In genomic region chr1:171777026-171777425, GRCm38 (mm10) we compare ENCODE assay signal across 19 mouse cellular contexts. TPM values are rescaled to one million over a fixed set of nuclear protein-coding genes. Genes with fewer than 3 reads are reported as not detected.
DNase-seq lines count a peak whose midpoint lies in the region; ATAC-seq lines count a peak whose summit lies in the region.
"Had no signal": no experiment of that assay in that cellular context is flagged by ENCODE, and none has a peak within 500 bp of the region (broad histone marks: within the 10 kb centered on the region; RNA-seq: fewer than 3 reads in every experiment).

No protein-coding gene starts in this region.

- H3K36me3 ChIP-seq in heart, embryonic 16.5 days (ENCODE audit: control insufficient read depth, insufficient read depth) = no peaks in the 10 kb centered on the region
- H3K36me3 ChIP-seq: embryonic facial prominence, embryonic 12.5 days; forebrain, embryonic 12.5 days; hindbrain, embryonic 10.5 days had no signal

- intact Hi-C loops in heart, postnatal 14 days (cut with DNase I) = no loop called here

- H3K9ac ChIP-seq in heart, embryonic 16.5 days (ENCODE audit: low read length) = no peak overlapping the region
- H3K9ac ChIP-seq: embryonic facial prominence, embryonic 12.5 days; forebrain, embryonic 12.5 days; hindbrain, embryonic 14.5 days had no signal

- no peaks in the 10 kb centered on the region for H3K27me3 ChIP-seq in heart, embryonic 16.5 days (ENCODE audit: control insufficient read depth, insufficient read depth, low read length)
- H3K27me3 ChIP-seq: embryonic facial prominence, embryonic 12.5 days; forebrain, embryonic 12.5 days had no signal

- no peak overlapping the region for H3K27ac ChIP-seq in heart, embryonic 16.5 days (ENCODE audit: low read length)
- H3K27ac ChIP-seq: embryonic facial prominence, embryonic 12.5 days; forebrain, embryonic 12.5 days; hindbrain, embryonic 10.5 days; hindbrain, embryonic 14.5 days had no signal

- no peak overlapping the region for H3K4me3 ChIP-seq in heart, embryonic 16.5 days (ENCODE audit: low read length)
- H3K4me3 ChIP-seq: embryonic facial prominence, embryonic 12.5 days; forebrain, embryonic 12.5 days; hindbrain, embryonic 10.5 days had no signal

- no peaks in the 10 kb centered on the region for H3K9me3 ChIP-seq in heart, embryonic 16.5 days (replicated peaks; ENCODE audit: control insufficient read depth, low read length)
- H3K9me3 ChIP-seq: embryonic facial prominence, embryonic 12.5 days; forebrain, embryonic 12.5 days; hindbrain, embryonic 10.5 days had no signal

- DNase-seq in heart, postnatal 14 days = no peak
- peak; percentile 26 for DNase-seq in T-cell, adult 2 months (ENCODE audit: low spot score)
- DNase-seq in thymus, postnatal 0 days (ENCODE audit: low spot score) = peak; percentile 82
- peak; percentile 59 to 81 for DNase-seq in thymus, postnatal 36 days
- no peak for DNase-seq in right cerebral cortex, adult 18-20 months
- DNase-seq: adrenal gland, postnatal 14 days; cerebellum, adult 11-12 months; cerebellum, adult 9-10 months; cerebellum, postnatal 25 days; gastrocnemius, postnatal 14 days had no signal

- no peak overlapping the region for H3K4me2 ChIP-seq in heart, embryonic 16.5 days (ENCODE audit: low read depth, low read length)
- H3K4me2 ChIP-seq: embryonic facial prominence, embryonic 12.5 days; forebrain, embryonic 12.5 days; hindbrain, embryonic 14.5 days had no signal

- ATAC-seq in heart, embryonic 16.5 days (replicated peaks; ENCODE audit: extremely low read depth, insufficient read depth, low FRiP score) = peak; percentile 60; the same call in 1 of the 2 replicates
- ATAC-seq in erythroblast, adult 5-6 weeks (replicated peaks; ENCODE audit: low FRiP score, poor library complexity, severe bottlenecking) = no peak
- ATAC-seq: activated CD4-positive, CD25-positive, alpha-beta regulatory T cell, adult 4 months; forebrain, embryonic 16.5 days had no signal

- no peaks in the 10 kb centered on the region for H3K4me1 ChIP-seq in heart, embryonic 16.5 days (ENCODE audit: control insufficient read depth, insufficient read depth, low read length)
- H3K4me1 ChIP-seq: embryonic facial prominence, embryonic 12.5 days; forebrain, embryonic 12.5 days; hindbrain, embryonic 10.5 days had no signal

- 71% methylated on average over 7 of the region's 7 CpGs for WGBS in heart, embryonic 16.5 days

RNA-seq across cellular contexts. Expression of gene Slamf1, which starts 10.1 kb away (rescaled TPM):
- 0.46 and 0.79 TPM in 2 replicates for polyA plus RNA-seq in heart, embryonic 16.5 days (2015; fragmentation: Nextera tagmentation; extraction: Ambion mirVana)
- 1 to 10 TPM in 1 of 2 experiments, under 1 TPM in 1; 0.38 to 1.3 TPM for total RNA-seq in heart, postnatal 14 days (2021)
- 26.0 and 28.0 TPM in 2 replicates for polyA plus RNA-seq in thymus, postnatal 0 days (2015; fragmentation: Nextera tagmentation; extraction: Ambion mirVana)
- 2.3 TPM in 1 of 2 replicates, not detected in the other for total RNA-seq in erythroblast, adult 5-6 weeks (2015; ENCODE audit: low replicate concordance)
- 0.26 and 0.56 TPM in 2 replicates for total RNA-seq in erythroblast, adult 5-6 weeks (2017; ENCODE audit: low replicate concordance)
- total RNA-seq: gastrocnemius, postnatal 14 days; granulocyte monocyte progenitor cell, adult 5-6 weeks had no signal

Comparison
In these comparisons a context has a peak if more than half of its experiments do, and no peak if none do; other contexts are left out.
1. DNase-seq: peak in T-cell, adult 2 months (single experiment), thymus, postnatal 0 days (single experiment) and thymus, postnatal 36 days (2 of 2); none in heart, postnatal 14 days (0 of 2) and right cerebral cortex, adult 18-20 months (single experiment).